Mouse (Mus musculus): ENCODE measurements around the gene Tbl1xr1.

The Tbl1xr1 gene

DNA sequence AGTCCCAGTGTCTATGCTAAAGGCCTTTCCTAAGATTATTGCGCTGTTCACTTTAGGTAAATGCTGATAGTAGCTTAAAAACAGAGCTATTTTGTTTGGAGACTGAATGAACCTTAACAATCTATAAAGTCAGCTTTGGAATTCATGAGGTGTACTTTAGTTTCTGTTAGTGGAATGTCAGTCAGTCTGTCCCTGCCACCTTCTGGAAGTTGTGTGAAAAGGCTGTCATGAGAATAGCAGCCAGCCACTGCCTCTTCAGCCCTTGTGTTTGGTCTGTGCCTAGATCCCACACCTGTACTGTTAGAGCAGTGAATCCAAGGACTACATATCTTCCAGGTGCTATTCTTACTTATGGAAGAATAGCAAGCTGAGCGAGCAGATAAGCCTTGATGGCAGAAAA is 67.8 kb downstream of the Tbl1xr1 start:
- no peak for DNase-seq

DNA sequence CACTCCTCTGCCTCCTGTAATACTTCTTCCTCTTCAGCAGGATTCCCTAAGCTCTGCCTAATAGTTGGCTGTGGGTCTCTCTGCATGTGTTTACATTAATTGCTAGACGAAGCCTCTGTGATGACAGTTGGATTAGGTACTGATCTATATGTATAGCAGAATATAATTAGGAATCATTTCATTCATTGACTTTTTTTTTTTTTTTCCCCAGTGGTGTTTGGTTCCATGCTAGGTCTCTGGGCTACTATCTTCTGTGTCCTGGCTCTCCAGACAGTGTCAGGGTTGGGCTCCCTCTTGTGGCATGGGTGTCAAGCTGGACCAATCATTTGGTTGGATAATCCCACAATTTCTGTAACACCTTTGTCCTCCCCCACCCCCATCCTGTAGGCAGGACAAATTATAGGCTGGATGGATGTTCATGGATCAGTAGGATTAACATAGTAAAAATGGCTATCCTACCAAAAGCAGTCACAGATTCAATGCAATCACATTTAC is 71.0 kb downstream of the Tbl1xr1 start:
- no peak for DNase-seq

DNA sequence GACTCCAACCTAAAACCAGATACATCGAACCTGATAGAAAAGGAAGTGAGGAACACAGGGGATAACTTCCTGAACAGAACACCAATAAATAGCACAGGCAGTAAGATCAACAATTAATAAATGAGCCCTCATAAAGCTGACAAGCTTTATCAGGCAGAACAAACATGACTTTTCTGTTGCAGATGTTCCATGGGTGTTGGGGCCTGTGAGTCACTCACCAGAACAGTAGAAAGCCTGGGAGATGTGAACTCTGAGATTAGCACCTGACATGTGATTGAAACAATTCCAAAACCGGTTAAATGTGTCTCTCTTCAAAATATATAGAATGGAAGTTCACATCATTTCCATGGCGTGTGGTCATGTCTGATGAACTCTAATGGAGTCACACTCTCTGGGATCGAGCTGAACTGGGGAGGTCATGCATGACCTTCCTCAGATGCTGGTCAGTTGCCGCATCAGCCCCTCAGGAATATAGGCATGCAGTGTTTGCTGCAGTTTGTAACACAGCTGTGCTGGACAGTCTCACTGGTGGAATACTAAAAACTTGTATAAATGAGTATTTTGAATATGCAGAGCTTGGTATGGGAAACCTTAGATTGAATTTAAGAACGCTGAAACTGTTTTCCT is 72.0 kb downstream of the Tbl1xr1 start:
- no peak for DNase-seq

DNA sequence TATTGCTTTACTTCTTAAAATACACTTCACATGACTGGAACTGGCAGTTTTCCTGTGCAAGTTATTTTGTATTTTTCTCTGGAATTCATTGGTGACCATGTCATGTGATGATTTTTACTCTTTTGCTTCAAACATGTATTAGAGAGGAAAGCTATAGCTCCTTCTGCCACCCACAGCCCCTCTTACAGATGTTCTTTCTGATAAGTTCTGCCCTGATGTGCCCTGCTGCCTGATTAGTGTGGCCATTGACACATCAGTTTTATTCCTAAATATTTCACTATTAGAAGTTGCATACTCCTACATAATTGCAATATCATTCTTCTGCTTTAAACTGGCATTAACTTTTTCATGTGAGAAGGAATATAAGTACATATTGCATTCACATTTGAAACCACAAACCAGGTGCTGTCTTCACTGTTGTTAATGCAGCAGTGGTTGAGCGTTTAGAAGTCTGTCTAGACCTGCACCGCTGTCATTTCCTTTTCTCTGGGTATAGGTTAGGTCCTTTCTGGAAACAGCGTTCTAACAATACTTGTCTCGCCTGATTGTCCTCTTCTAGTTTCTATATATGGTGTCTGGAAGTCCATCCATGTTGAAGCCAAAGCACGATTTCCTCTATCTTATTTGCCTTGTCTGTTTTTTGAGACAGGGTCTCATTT is 74.5 kb downstream of the Tbl1xr1 start:
- DNase-seq = no peak

DNA sequence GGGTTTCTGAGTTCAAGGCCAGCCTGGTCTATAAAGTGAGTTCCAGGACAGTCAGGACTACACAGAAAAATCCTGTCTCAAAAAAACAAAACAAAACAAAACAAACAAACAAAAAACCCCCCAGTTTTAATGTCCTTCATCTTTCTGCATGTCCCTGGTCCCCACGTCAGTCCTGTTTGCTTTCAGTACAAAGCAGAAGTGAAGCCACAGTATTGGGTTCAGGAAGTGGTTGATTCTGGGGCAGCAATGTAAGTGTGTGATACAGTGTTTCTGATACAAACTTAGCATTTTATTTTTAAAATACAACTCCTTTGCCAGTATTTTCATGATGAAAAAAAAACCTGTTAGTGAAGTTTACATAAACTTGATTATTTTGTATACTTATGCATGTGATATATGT is 76.3 kb downstream of the Tbl1xr1 start:
- no peak for DNase-seq

DNA sequence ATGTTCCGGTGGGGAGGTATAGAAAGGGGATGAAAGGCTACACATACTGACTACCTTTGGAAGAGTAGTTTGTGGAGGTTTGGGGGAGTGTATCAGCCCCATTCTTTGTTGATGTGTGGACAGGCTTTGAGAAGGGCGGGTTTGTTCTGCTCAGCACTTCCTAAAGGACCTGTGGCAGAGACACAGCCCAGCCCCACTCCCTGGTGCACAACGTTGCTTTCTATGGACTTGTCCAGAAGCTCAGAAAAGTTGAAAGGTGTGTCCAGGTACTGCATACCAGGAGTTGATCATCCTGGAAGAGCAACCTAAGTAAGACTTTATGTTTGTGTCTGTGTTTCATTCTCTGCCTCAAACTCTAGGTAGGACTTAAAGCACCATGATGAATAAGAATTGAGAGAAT is 78.1 kb downstream of the Tbl1xr1 start:
- no peak for DNase-seq

DNA sequence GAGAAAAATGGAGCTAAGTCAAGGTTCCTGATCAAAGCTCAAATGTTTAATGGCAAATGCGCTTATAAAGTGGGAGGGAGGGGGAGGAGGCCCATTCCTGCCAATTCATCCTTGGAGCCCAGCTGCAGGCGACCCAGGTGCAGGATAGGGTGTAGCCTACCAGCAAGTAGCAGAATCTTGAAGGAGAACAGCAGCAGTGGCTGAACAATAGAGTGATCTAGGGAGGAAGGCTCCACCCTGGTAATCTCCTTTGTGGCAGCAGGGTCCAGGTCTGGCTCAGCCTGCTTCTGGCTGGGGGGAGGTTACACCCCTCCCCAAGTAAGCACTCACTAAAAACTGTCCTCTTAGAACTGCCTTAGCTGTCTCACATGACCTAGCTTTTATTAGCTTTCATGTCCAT is 79.9 kb downstream of the Tbl1xr1 start:
- peak; percentile 90 for DNase-seq

DNA sequence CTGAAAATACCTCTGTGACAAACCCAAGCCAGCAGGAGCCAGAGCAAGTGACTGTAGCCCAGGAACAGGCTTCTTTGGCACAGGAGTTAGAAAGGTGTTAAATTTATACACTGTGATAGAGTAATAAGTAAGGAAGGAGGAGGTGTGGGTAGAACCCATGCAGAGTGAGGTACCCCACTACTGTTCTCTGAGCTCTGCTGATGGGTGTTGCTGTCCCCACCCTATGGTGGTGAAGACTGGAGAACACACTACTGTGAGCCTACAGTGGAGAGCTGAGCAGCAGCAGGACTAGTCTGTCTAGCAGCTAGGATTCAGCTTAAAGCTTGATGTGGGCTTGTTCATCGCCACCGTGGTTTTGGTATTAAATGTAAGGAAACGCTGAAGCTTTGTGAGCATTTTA is 86.5 kb downstream of the Tbl1xr1 start:
- DNase-seq = peak; percentile 80

DNA sequence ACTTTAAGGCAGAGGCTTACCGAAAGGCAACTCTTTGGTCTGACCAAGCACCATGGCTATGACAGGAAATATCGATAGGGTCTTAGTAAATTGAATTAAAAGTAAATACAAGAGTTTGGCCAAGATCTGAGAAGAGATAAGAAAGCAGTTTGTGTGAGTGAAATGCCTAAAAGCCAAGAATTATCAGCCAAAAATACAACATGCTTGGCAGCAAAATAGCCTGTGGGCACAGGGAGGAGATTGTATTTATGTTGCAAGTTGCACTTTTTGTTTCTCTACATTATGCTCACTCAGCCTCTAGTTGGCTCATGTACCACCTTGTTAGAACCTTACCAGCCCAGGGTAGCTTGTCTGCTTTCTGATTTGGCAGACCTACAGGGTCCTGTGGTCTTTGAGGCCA is 91.4 kb downstream of the Tbl1xr1 start:
- DNase-seq = no peak

DNA sequence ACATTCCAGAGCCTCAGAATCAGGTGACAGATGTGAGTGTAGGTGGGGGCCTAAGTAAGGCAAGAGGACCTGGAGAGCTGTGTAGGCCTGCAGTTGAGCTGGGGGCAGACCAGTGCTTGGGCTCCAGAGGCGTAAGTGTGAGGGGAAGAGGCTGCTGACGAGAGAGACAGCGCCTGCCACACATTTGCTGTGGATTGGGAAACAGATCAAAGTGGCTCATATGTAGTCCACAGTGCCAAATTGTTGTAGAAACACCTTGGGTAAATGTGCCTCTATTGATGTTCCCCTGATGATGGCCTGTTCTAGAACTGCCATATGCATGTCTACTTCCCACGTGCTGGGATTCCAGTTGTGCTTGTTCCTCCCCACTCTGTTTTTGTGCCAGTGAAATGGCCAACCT is 92.0 kb downstream of the Tbl1xr1 start:
- no peak for DNase-seq

DNA sequence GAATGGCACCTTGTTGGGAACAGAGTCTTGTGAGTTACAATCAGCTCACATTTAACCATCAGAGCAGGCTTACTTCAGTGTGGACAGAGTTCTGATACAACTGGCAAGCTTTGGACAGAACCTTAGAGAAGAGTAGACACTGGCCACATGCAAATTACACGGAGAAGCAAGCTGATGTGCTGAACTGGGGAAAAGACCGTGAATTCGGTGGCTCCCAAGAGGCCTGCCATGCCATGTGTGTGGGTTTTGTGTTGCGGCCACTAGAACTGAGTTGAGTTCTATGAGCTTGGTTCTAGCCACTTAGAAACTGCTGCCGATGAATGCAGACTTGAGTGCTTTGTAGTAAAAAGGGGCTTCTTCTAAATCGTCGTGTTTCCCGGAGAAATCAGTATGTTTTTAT is 95.1 kb downstream of the Tbl1xr1 start:
- DNase-seq = no peak

DNA sequence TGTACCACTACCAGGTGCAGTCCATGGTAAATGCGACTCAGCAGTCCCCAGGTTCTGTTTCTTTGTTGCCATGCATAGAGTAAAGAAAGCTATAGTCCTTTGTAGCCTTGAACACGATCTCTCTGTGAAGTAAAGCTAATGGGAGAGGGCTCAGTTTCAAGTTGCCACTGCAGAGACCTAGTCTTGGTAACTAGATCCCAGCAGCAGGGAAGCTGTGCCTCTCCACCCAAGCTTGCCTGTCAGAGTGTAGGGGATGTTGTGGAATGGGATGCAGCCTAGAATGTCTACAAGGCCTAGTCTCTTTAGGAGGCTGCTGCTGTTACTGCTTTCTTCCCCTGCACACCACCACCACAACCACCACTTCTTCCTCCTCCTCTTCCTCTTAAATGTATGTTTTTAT is 96.0 kb downstream of the Tbl1xr1 start:
- no peak for DNase-seq

DNA sequence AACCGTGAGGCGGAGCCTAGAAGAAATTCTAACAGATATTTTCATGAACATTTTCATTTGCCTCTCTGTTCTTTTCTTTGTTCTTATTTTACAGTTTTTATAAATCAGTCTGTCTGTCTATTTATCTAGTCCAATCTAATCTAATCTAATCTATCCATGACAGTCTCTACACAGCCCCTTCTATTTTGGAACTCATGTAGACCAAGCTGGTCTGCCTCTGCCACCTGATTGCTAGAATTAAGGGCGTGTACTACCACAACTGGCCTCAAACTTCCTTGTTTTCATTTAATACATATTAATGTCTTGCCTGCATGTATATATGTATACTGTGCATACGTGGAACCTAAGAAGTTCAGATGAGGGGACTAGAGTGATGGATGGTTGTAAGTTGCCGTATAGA is 96.7 kb downstream of the Tbl1xr1 start:
- DNase-seq = no peak

DNA sequence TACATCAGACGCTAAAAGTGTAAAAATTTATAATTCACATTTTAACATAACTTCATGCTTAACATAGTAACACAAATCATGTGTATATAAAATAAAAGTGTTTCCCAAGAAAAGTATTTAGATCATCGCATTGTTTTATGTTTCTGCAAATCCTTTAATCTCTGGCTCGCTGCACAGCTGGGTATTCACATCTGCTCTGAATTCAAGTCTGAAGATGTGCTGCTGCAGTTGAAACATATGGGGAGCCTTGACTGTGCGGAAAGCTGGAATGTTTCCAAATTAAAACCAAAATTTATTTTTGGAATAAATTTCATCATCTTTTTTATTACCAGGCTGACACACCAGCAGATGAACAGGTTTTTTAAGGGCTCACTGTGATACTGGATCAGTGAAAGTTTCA is 97.8 kb downstream of the Tbl1xr1 start:
- peak; percentile 49 for DNase-seq

DNA sequence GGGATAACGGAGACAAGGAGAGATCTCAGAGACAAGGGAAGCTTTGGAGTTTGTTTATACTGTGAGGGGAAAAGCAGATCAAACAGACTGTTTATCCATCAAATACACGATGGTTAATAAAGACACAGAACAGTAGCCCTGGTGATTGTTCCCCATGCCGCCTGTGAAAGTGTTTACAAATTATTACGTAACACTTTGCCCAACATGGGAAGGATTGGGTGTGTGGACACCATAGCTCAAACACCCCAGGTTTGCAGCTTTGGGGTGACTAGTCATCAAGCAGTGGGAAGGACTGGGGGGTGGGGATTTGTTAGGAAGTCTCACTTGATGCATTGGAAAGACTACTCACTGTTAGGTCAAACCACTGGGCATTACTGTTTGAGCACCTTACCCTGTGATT is 103.6 kb downstream of the Tbl1xr1 start:
- DNase-seq = peak; percentile 80

DNA sequence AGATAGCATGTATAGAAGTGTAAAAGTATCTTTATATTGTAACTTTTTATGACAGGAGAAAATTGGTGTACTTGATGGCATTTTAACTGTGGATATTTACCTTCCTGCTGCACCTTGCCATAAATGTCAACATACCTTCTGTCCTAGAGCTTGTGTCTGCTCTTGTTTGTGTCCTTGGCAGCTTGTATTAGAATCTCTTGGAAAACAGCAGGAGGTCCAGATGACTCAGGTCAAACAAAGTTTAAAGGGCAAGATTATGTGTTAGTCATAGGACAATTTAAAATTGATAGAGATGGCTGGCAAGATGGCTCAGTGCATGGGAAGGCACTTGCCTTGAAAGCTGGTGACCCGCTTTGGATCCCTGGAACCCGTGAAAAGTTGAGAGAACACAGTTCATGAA is 104.6 kb downstream of the Tbl1xr1 start:
- DNase-seq = peak; percentile 58

DNA sequence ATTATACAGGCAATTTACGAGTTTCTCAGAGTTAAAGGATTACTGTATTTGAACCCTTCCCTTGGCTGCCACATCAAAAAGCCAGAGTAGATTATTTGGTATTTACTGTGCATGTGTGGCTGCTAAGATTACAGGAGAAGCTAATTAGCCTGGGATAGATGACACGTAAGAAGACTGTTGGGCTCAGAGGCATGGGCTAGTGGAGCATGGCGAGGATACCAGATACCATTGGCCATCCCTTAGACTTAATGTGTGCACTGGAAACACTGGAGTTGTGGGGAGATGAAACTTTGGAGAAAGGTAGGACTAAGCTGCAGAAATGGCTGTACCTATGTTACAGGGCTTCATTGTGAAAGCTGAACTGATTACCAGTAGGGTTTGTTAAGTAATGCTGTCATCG is 108.8 kb downstream of the Tbl1xr1 start:
- DNase-seq = no peak

DNA sequence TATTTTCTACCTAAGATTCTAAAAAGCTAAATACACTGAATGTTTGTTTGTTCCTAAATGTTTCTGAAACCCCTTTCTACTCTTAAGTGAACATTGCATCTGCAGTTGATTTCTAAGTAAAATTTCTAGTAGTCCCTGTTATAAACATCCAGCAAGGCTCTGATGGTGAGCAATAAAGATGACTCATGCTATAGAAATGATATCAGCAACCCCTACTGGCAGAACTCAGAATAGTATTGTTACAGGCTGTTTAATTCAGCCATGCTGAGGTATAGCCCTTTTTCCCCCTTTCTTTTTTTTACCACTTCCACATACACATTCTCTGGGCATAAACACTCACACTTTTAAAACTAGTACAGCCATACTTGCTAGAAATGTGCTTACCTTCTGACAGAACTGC is 114.0 kb downstream of the Tbl1xr1 start:
- DNase-seq = no peak

DNA sequence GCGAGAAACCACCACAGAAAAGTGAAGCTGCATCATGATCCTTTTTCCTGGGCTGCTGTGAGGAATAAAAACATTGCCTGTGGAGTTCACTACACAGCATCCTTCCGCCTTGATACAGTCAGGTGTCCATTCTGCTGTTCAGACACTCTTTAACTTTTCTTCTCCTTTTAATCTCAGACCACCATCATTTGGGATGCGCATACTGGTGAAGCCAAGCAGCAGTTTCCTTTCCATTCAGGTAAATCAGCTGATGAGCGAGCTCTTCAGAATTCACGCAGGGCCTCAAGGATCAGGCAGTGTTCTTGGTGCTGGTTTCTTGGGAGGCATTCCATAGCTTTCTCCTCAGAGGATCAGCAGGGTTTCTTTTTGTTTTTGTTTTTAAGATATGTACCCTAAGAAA is 116.5 kb downstream of the Tbl1xr1 start:
- peak; percentile 25 for DNase-seq

DNA sequence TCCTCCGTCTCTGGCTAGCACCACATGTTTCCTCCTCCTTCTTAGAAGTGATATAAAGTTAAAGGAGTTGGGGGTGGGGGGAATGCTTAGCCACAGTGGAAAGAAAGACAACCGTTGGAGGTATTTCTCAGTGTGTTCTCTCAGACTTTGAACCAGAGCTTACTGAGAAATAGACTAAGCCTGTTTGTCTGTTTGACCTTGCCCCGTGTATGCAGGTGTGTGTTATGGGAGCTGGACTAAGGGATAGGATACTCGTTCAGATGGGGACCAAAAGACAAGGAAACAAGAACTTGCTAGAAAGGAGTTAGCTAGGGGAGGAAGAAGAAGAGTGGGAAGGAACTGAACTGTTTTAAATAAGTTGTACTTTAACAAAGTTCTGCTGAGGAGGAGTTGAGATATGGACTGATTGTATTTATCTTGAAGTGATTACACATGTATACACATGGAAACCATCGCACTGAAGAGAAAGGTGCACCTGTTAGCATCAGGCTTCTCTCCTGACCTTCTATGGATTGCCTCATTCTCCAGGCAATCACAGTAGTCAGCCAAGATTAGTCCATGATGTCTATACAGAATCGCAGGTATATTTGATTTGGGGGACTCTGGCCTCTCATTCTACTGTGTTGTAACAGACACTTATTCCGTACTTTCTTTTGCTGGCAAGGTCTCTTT is 117.9 kb downstream of the Tbl1xr1 start:
- DNase-seq = peak; percentile 9

DNA sequence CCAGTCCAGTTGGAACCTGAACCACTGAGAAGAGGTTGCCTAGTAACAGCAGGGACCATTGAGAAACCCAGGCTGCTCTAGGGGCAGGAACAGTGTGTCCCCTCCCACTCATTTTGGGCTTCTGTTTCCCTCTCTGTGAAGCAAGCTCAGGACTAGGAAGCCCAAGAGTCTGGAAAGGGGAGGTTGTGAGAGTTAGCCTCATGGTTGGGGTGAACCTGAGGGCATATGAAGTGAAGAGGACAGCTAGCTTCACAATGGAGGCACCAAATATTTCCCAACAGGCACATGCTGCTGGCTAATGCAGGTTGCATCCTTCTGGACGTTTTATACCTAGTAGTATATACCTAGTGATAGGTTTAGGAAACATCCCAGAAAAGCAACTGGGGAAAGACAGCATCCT is 122.3 kb downstream of the Tbl1xr1 start:
- peak; percentile 64 for DNase-seq

DNA sequence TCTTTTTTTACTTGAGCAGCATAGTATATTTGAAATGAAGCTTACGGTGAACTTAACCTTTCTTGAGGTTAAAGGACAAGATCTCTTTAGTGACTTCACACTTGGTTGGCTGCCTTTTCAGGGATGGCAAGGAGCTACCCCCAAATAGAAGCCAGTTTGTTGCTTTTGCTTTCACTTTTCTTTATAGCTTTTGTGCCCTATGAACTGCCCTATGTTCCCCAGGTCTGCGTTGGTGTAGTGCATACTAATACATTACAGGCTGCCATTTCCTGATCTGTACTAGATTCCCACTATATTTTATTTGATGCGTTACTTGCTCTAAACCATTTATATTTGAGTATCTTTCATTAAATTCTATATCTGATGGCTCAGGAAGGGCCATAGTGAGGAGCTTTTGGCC is 127.7 kb downstream of the Tbl1xr1 start:
- no peak for DNase-seq

DNA sequence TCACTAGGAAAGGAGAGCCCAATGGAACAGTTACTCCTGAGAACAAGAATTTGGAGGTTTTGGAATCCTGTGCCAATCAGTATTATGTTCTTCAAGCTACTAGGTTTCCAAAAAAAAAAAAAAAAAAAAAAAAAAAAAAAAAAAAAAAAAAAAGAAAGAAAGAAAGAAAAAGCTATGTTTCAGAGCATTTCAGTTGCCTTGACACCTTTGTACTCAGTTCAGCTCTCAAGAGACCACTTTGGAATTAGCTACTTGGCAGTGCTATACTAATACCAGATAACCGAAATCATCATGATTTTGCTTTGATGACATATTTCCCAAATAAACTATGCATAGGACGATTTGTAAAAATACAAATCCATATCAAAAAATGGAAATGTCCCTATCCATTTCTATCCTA is 145.1 kb downstream of the Tbl1xr1 start:
- no peak for DNase-seq

DNA sequence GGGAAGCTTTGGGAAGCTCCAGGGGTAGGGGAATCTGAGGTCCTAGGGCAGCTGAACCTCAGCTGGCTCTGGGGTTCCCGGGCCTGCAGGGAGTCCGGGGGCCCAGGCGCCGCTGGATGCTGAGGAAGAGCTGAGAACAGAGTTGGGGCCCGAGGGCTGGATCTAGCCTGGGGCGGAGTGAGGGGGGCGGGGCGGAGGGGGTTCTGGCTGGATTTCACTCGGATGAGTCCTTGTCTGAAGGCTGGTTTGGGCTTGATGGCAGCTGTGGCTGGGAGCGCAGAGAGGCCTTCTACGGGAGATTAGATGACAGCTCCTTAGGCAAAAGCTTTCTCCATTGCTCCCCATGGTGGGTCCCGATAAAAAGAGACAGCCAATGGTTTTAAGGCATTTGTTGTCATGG is 145.9 kb downstream of the Tbl1xr1 start:
- no peak for DNase-seq

DNA sequence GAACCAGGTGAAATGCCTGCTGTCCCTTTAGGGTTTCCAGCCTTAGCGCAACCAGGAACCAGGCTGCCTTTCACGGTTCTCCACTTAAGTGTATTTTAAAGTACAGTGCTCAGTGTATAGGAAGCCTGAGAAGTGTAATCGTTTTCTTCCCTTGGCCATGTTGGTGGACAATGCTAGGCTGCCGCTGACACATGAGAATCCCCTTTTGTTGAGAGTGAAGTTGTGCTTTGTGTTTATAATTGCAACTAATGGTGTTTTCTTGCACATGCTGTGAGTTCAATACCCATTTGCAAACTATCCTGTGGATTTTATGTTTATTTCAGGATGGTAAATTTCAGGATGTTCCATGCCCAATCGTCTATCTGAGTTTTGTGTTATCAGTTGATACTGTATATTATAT is 146.6 kb downstream of the Tbl1xr1 start:
- DNase-seq = no peak

Data from heart, adult 11 months (tissue).